Mouse (Mus musculus): ENCODE data around the gene Adap2. TPM values are rescaled to one million over a fixed set of nuclear protein-coding genes. Genes with fewer than 3 reads are reported as not detected.
"Not testable (repeated sequence)": the region's sequence is repeated elsewhere in the genome, so short reads cannot be mapped to it uniquely, and the experiment has no call there.

Adap2 gene
- total RNA-seq, 2 experiments from 2014 or later, result 9.6 to 10.3 TPM

- no peak for DNase-seq
Observed at GRCm38 (mm10) chr11:80159018-80159417, 5.1 kb downstream of the Adap2 start.

GRCm38 (mm10) chr11:80161041-80161440, 7.1 kb downstream of the Adap2 start:
- DNase-seq, result no peak

- no peak for DNase-seq
Observed at GRCm38 (mm10) chr11:80163362-80164116, 9.6 kb downstream of the Adap2 start.

- DNase-seq, result no peak
Observed at GRCm38 (mm10) chr11:80164224-80164623, 10.3 kb downstream of the Adap2 start.

- DNase-seq, result no peak
Observed at GRCm38 (mm10) chr11:80168121-80168520, 14.2 kb downstream of the Adap2 start.

GRCm38 (mm10) chr11:80168611-80169249, 14.8 kb downstream of the Adap2 start:
- no peak for DNase-seq

- no peak for DNase-seq
Observed at GRCm38 (mm10) chr11:80169629-80170028, 15.7 kb downstream of the Adap2 start.

GRCm38 (mm10) chr11:80170351-80170750, 16.4 kb downstream of the Adap2 start:
- DNase-seq, result no peak

- peak; percentile 81 to 85 for DNase-seq
Observed at GRCm38 (mm10) chr11:80171884-80172283, 18.0 kb downstream of the Adap2 start.

- no peak for DNase-seq
Observed at GRCm38 (mm10) chr11:80173963-80174670, 20.2 kb downstream of the Adap2 start.

GRCm38 (mm10) chr11:80176911-80177895, 23.3 kb downstream of the Adap2 start:
- peak; percentile 41 to 53 for DNase-seq

- no peak for DNase-seq
Observed at GRCm38 (mm10) chr11:80178316-80178715, 24.4 kb downstream of the Adap2 start.

- no peak for DNase-seq
Observed at GRCm38 (mm10) chr11:80181021-80181749, 27.3 kb downstream of the Adap2 start.

GRCm38 (mm10) chr11:80183054-80183704, 29.3 kb downstream of the Adap2 start:
- DNase-seq, result not testable (repeated sequence)

- peak; percentile 95 to 97 for DNase-seq
Observed at GRCm38 (mm10) chr11:80183705-80184255, 29.9 kb downstream of the Adap2 start, which contains the start of gene Rnf135. TSS of gene Rnf135 (plus strand) at chr11:80183851.

GRCm38 (mm10) chr11:80184531-80185071, 30.7 kb downstream of the Adap2 start:
- no peak for DNase-seq

- not testable (repeated sequence) for DNase-seq
Observed at GRCm38 (mm10) chr11:80185441-80185976, 31.6 kb downstream of the Adap2 start.

- DNase-seq, result no peak
Observed at GRCm38 (mm10) chr11:80190280-80190679, 36.4 kb downstream of the Adap2 start.

GRCm38 (mm10) chr11:80193827-80194226, 39.9 kb downstream of the Adap2 start:
- no peak for DNase-seq
